In genomic region chr14:93072346-93072745, GRCm38 (mm10) we compare ENCODE assay signal across 18 mouse cellular contexts.
DNase-seq lines count a peak whose midpoint lies in the region; ATAC-seq lines count a peak whose summit lies in the region.
"Had no signal": no experiment of that assay in that cellular context is flagged by ENCODE, and none has a peak within 500 bp of the region (broad histone marks: within the 10 kb centered on the region; RNA-seq: fewer than 3 reads in every experiment).

No protein-coding gene starts in this region.

- peak; percentile 18 for DNase-seq in layer of hippocampus, adult 9-11 months
- DNase-seq in layer of hippocampus, adult 9-10 months (ENCODE audit: low spot score): no peak
- DNase-seq in lung, adult 18-20 months: no peak
- DNase-seq in brain, adult 2 months (ENCODE audit: low read depth, low spot score): peak; percentile 71
- DNase-seq in telencephalon, adult 2 months (ENCODE audit: low read depth, low spot score): peak; percentile 59
- DNase-seq: adrenal gland, adult 2 months; adrenal gland, postnatal 14 days; cerebellum, adult 18-20 months; cerebellum, adult 9-10 months; cerebellum, postnatal 14 days; gastrocnemius, adult 2 months; gastrocnemius, postnatal 14 days had no signal

- H3K36me3 ChIP-seq in lung, embryonic 16.5 days (ENCODE audit: control insufficient read depth, insufficient read depth, low read length): no peaks in the 10 kb centered on the region
- H3K36me3 ChIP-seq: hindbrain, embryonic 12.5 days; hindbrain, embryonic 15.5 days had no signal

- no peak overlapping the region for H3K27ac ChIP-seq in lung, embryonic 16.5 days (ENCODE audit: low read length)
- H3K27ac ChIP-seq: gastrocnemius, adult 2 months; hindbrain, embryonic 12.5 days; hindbrain, embryonic 15.5 days had no signal

- no peak overlapping the region for H3K9ac ChIP-seq in lung, embryonic 16.5 days (ENCODE audit: low read length)
- H3K9ac ChIP-seq: hindbrain, embryonic 12.5 days; hindbrain, embryonic 15.5 days had no signal

- no peak overlapping the region for H3K4me3 ChIP-seq in lung, embryonic 16.5 days (ENCODE audit: low read length)
- H3K4me3 ChIP-seq: gastrocnemius, adult 2 months; hindbrain, embryonic 12.5 days; hindbrain, embryonic 15.5 days had no signal

- no peaks in the 10 kb centered on the region for H3K9me3 ChIP-seq in lung, embryonic 16.5 days (ENCODE audit: control insufficient read depth, low read length)
- H3K9me3 ChIP-seq: hindbrain, embryonic 12.5 days; hindbrain, embryonic 15.5 days had no signal

- no peaks in the 10 kb centered on the region for H3K27me3 ChIP-seq in lung, embryonic 16.5 days (ENCODE audit: control insufficient read depth, insufficient read depth, low read depth, low read length)
- H3K27me3 ChIP-seq: hindbrain, embryonic 12.5 days; hindbrain, embryonic 15.5 days had no signal

- 53% methylated on average over 5 of the region's 5 CpGs for WGBS in lung, embryonic 16.5 days

- no peak overlapping the region for H3K4me2 ChIP-seq in lung, embryonic 16.5 days (ENCODE audit: low read depth, low read length)
- H3K4me2 ChIP-seq: heart, embryonic 11.5 days; hindbrain, embryonic 12.5 days; hindbrain, embryonic 15.5 days had no signal

- ATAC-seq in lung, embryonic 16.5 days (ENCODE audit: low read depth): peak; percentile 50
- ATAC-seq: CD4-positive, CD25-positive, alpha-beta regulatory T cell, adult 4 months; forebrain, embryonic 14.5 days had no signal

- H3K4me1 ChIP-seq in lung, embryonic 16.5 days (replicated peaks; ENCODE audit: control insufficient read depth, insufficient read depth, low read length): no peaks in the 10 kb centered on the region; the same call in 1 of the 2 replicates

Comparison
In these comparisons a context has a peak if more than half of its experiments do, and no peak if none do; other contexts are left out.
1. DNase-seq: peak in layer of hippocampus, adult 9-11 months (single experiment), brain, adult 2 months (single experiment) and telencephalon, adult 2 months (single experiment); none in layer of hippocampus, adult 9-10 months (single experiment) and lung, adult 18-20 months (0 of 2).